Mouse (Mus musculus): Measurements from ENCODE around the gene Rfx4. TPM values are rescaled to one million over a fixed set of nuclear protein-coding genes. Genes with fewer than 3 reads are reported as not detected.

The Rfx4 gene
- polyA plus RNA-seq, 1 experiment from 2014 or later, result not detected

DNA sequence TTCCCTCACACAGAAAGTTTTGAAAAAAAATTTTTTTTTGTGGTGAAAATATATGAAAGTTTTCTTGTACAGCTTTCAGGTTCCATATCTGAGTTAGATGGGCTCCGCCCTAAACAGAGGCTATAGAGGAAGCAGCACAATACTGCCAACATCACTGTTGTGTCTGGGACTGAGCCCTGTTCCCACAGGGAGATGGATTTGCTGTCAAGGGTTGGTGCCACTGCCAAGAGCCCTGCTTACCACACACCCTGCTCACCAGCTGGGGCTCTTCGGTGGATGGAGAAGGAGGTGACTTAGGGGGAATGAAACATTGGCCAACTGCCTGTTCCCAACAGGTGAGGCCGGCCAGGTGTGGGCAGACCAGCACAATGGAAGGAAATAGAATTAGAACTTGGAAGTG, 35.3 kb downstream of the Rfx4 start:
- no peaks in the 10 kb centered on the region for H3K36me3 ChIP-seq (ENCODE audit: control insufficient read depth, insufficient read depth, low read length)
- 60% methylated on average over 3 of the region's 3 CpGs for WGBS
- no peaks in the 10 kb centered on the region for H3K4me1 ChIP-seq (replicated peaks; ENCODE audit: control insufficient read depth, insufficient read depth)
- H3K9me3 ChIP-seq (ENCODE audit: control insufficient read depth, low read length), result no peaks in the 10 kb centered on the region
- no peak for ATAC-seq (ENCODE audit: low FRiP score, low TSS enrichment)
- H3K27ac ChIP-seq (replicated peaks), result no peak overlapping the region
- DNase-seq (ENCODE audit: low spot score), result no peak
- H3K4me2 ChIP-seq (replicated peaks; ENCODE audit: low read depth), result no peak overlapping the region
- no peak for TF ChIP-seq EP300 (optimal IDR thresholded peaks at IDR 0.05)
- no peak for TF ChIP-seq CTCF (IDR thresholded peaks at IDR 0.05; ENCODE audit: low read depth)
- H3K4me3 ChIP-seq (ENCODE audit: low read depth, low read length), result no peak overlapping the region
- H3K9ac ChIP-seq (ENCODE audit: low read length), result no peak overlapping the region
- no peaks in the 10 kb centered on the region for H3K27me3 ChIP-seq (ENCODE audit: control insufficient read depth, insufficient read depth, low read length)

DNA sequence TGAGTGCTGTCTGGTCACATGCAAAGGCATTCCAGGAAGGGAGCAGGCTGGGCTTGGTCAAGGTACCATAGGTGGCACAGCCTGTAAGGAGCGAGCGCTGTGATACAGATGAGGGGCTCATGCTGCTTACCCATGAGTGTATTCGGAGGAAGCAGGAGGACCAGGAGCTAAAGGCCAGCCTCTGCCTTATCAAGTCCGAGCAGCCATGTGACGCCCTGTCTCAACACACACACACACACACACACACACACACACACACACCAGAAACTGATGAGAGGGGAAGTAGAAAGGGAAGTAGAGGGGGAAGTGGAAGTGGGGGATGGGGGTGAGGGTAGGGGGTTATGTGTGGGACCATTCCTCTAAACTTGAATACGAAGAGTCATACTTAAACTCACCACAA, 45.7 kb downstream of the Rfx4 start:
- no peaks in the 10 kb centered on the region for H3K36me3 ChIP-seq (ENCODE audit: control insufficient read depth, insufficient read depth, low read length)
- no peak overlapping the region for H3K27ac ChIP-seq (replicated peaks)
- no peak overlapping the region for H3K9ac ChIP-seq (ENCODE audit: low read length)
- no peaks in the 10 kb centered on the region for H3K4me1 ChIP-seq (replicated peaks; ENCODE audit: control insufficient read depth, insufficient read depth)
- H3K4me3 ChIP-seq (ENCODE audit: low read depth, low read length), result no peak overlapping the region
- no peaks in the 10 kb centered on the region for H3K27me3 ChIP-seq (ENCODE audit: control insufficient read depth, insufficient read depth, low read length)
- ATAC-seq (ENCODE audit: low FRiP score, low TSS enrichment) (no peak), DNase-seq (ENCODE audit: low spot score) (no peak)
- TF ChIP-seq CTCF (IDR thresholded peaks at IDR 0.05; ENCODE audit: low read depth), result no peak
- TF ChIP-seq EP300 (optimal IDR thresholded peaks at IDR 0.05), result no peak
- H3K4me2 ChIP-seq (replicated peaks; ENCODE audit: low read depth), result no peak overlapping the region
- 64% methylated on average over 6 of the region's 6 CpGs for WGBS
- H3K9me3 ChIP-seq (ENCODE audit: control insufficient read depth, low read length), result no peaks in the 10 kb centered on the region

DNA sequence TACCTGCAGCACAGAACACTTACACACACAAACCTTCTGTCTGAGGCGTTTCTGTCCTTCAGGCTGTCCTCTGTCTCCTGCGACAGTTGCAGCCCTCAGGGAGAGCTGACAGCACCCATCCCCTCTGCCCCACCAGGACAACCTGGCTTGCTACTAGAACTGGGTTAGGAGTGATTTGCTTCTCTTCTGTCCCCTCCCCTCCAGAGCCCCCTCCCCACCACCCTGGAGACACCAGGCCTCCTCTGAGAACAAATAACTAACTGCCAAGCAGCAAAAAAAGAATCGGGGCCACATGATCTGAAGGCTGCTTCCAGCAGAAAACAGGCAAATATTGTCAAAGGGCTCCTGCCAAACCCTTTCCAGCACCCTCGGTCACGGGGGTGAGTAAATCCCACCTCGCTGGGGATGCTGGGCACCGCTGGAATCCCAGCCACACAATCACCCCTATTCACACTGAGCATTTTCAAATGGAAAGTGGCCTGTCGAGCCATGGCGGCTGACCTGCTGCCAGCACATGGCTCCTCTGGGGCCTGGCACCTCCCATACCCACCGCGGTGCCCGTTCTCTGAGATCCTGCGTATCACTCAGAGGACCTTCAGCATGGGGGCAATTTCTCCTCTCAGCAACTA, 47.5 kb downstream of the Rfx4 start:
- no peak for ATAC-seq (ENCODE audit: low FRiP score, low TSS enrichment)
- Histone ChIP-seq H3K27ac (replicated peaks) (no peak overlapping the region), H3K4me3 (ENCODE audit: low read depth, low read length) (no peak overlapping the region), H3K27me3 (ENCODE audit: control insufficient read depth, insufficient read depth, low read length) (no peaks in the 10 kb centered on the region), H3K36me3 (ENCODE audit: control insufficient read depth, insufficient read depth, low read length) (no peaks in the 10 kb centered on the region), H3K9me3 (ENCODE audit: control insufficient read depth, low read length) (no peaks in the 10 kb centered on the region), H3K4me2 (replicated peaks; ENCODE audit: low read depth) (no peak overlapping the region), H3K4me1 (replicated peaks; ENCODE audit: control insufficient read depth, insufficient read depth) (no peaks in the 10 kb centered on the region), H3K9ac (ENCODE audit: low read length) (no peak overlapping the region)
- 61% methylated on average over 13 of the region's 13 CpGs for WGBS
- TF ChIP-seq EP300 (optimal IDR thresholded peaks at IDR 0.05) (no peak), CTCF (IDR thresholded peaks at IDR 0.05; ENCODE audit: low read depth) (no peak)
- DNase-seq (ENCODE audit: low spot score), result no peak

DNA sequence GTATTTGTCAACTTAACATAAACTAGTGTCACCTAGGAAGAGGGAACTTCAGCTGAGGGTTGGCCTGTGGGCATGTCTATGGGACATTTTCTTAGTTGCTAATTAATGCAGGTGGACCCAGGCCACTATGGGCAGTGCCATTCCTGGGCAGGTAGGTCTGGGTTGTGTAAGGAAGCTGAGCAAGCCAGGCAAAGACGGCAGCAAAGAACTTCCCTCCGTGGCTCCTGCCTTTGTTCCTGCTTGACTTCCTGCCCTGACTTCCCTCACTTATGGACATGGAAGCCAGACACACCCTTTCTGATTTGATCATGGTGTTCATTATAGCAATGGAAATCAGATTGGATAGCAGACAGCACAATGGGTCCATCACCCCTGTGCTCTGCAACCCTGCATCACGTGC, 49.7 kb downstream of the Rfx4 start:
- no peaks in the 10 kb centered on the region for H3K9me3 ChIP-seq (ENCODE audit: control insufficient read depth, low read length)
- ATAC-seq (ENCODE audit: low FRiP score, low TSS enrichment) (no peak), DNase-seq (ENCODE audit: low spot score) (no peak)
- TF ChIP-seq EP300 (optimal IDR thresholded peaks at IDR 0.05) (no peak), CTCF (IDR thresholded peaks at IDR 0.05; ENCODE audit: low read depth) (no peak)
- no peaks in the 10 kb centered on the region for H3K27me3 ChIP-seq (ENCODE audit: control insufficient read depth, insufficient read depth, low read length)
- 64% methylated on average over 3 of the region's 3 CpGs for WGBS
- no peaks in the 10 kb centered on the region for H3K36me3 ChIP-seq (ENCODE audit: control insufficient read depth, insufficient read depth, low read length)
- H3K4me3 ChIP-seq (ENCODE audit: low read depth, low read length), result no peak overlapping the region
- H3K9ac ChIP-seq (ENCODE audit: low read length), result no peak overlapping the region
- H3K4me1 ChIP-seq (replicated peaks; ENCODE audit: control insufficient read depth, insufficient read depth), result no peaks in the 10 kb centered on the region
- H3K4me2 ChIP-seq (replicated peaks; ENCODE audit: low read depth), result no peak overlapping the region
- H3K27ac ChIP-seq (replicated peaks), result no peak overlapping the region

DNA sequence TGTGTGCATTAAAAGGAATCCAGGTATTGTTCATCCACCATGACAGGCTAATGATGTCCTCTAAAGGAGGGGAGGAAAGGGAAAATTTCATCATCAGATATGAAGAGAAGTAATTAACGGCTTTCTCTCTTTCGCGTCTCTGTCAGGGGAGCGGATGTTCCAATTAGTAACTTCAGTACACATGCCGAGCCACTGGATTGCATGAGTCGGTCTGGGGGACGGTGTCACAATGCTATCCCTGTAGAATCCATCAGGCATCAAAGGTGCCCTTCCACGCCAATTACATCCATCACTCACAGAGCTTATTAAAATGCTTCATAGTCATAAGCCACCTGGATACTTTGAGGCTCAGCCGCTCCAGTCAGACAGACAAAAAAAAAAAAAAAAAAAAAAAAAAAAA, 51.3 kb downstream of the Rfx4 start:
- Histone ChIP-seq H3K27ac (replicated peaks) (no peak overlapping the region), H3K4me2 (replicated peaks; ENCODE audit: low read depth) (no peak overlapping the region), H3K4me3 (ENCODE audit: low read depth, low read length) (no peak overlapping the region), H3K4me1 (replicated peaks; ENCODE audit: control insufficient read depth, insufficient read depth) (no peaks in the 10 kb centered on the region), H3K9me3 (ENCODE audit: control insufficient read depth, low read length) (no peaks in the 10 kb centered on the region), H3K9ac (ENCODE audit: low read length) (no peak overlapping the region), H3K27me3 (ENCODE audit: control insufficient read depth, insufficient read depth, low read length) (no peaks in the 10 kb centered on the region), H3K36me3 (ENCODE audit: control insufficient read depth, insufficient read depth, low read length) (no peaks in the 10 kb centered on the region)
- TF ChIP-seq CTCF (IDR thresholded peaks at IDR 0.05; ENCODE audit: low read depth), result no peak
- no peak for TF ChIP-seq EP300 (optimal IDR thresholded peaks at IDR 0.05)
- DNase-seq (ENCODE audit: low spot score), result no peak
- no peak for ATAC-seq (ENCODE audit: low FRiP score, low TSS enrichment)
- WGBS, result 85% methylated on average over 9 of the region's 9 CpGs

DNA sequence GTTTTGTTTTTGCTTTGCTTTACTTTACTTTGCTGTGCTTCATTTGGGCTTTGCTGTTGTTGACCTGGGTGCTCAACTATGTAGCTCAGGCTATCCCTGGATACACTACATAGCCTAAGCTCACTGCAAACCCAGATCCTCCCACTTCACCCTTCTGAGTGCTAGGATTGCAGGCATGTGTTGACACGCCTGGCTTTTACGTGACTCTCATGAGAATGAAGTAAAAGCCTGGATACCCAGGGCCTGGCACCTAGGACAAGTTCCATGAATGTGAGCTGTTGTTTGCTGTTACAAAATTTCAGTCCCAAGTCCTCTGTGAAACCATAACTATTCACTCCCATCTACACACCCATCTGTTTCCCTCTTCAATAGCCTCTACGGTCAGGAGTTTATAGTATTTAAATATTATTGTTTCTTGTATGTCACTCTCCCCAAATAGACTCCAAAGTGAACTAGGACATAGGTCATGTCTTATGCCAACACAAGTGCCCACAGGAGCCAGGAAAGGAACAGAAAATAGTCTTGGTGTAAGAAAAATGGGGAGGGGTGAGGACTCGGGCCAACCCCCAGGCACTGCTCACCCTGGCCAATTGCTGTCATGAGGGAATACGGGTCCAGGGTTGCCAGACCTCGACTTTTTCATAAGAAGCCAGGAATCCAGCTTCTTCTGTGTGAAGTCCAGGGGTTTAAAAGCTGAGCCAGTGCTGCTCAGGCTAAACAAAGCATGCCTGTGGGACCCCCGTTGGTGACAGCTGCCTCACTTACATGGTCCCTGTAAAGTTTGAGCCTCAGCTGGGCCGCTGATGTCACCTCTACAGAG, 54.4 kb downstream of the Rfx4 start:
- TF ChIP-seq CTCF (IDR thresholded peaks at IDR 0.05; ENCODE audit: low read depth), result no peak
- no peak for TF ChIP-seq EP300 (optimal IDR thresholded peaks at IDR 0.05)
- Histone ChIP-seq H3K9me3 (ENCODE audit: control insufficient read depth, low read length) (no peaks in the 10 kb centered on the region), H3K36me3 (ENCODE audit: control insufficient read depth, insufficient read depth, low read length) (no peaks in the 10 kb centered on the region), H3K27me3 (ENCODE audit: control insufficient read depth, insufficient read depth, low read length) (no peaks in the 10 kb centered on the region), H3K4me3 (ENCODE audit: low read depth, low read length) (no peak overlapping the region), H3K27ac (replicated peaks) (no peak overlapping the region), H3K9ac (ENCODE audit: low read length) (no peak overlapping the region), H3K4me1 (replicated peaks; ENCODE audit: control insufficient read depth, insufficient read depth) (no peaks in the 10 kb centered on the region), H3K4me2 (replicated peaks; ENCODE audit: low read depth) (no peak overlapping the region)
- DNase-seq (ENCODE audit: low spot score) (no peak), ATAC-seq (ENCODE audit: low FRiP score, low TSS enrichment) (no peak)
- 72% methylated on average over 8 of the region's 8 CpGs for WGBS
